Mouse (Mus musculus) frontal cortex, postnatal 25 days (tissue): ENCODE results near the gene Wrap53.
A peak's percentile ranks its signal among the peaks of the same experiment; 100 is the strongest.

ENCODE experiments used
- DNase-seq, 2 experiments: peaks; one replicate each; pipeline ENCODE4 v3.0.0; 2022; ENCODE audit warnings: low spot score in 2 of 2

Gene Wrap53

DNA sequence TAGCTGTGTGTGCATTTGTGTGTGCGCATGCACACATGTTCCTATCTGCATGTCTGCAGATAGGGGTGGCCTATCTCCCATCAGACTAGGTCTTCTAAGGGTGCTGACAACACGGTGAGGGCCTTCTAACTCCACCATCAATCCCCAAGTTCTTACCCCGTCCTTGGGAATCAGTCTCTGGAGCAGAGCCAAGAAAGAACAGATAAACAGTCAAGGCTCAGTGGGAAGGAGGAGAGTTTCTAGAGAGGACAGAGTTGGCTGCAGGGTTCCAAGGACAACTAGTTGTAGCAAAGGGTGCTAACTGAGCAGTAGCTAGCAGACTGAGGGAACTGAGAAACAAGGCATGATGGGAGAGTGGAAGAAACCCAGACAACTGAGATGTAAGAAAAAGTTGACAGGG is 21.7 kb upstream of the Wrap53 start:
- no peak for DNase-seq

DNA sequence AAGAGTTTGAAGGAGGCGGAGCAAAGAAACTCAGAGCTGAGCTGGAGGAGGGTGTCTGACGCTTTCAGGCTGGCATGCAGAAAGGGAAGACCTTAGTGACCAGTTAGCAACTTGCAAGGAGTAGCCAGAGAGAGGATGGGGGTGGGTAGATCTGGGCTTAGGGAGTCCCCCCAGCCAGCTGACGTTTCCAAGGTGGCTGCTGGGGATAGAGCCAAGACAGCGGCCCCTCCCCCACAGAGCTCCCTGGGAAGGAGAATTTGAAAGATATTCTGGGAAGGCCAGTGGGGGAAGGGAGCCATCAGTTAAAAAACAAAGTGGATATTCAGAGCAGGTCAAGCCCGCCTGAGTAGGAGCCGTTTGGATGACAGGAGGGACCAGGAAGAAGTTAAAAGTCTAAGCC is 20.0 kb upstream of the Wrap53 start:
- peak; percentile 38 to 59 for DNase-seq

DNA sequence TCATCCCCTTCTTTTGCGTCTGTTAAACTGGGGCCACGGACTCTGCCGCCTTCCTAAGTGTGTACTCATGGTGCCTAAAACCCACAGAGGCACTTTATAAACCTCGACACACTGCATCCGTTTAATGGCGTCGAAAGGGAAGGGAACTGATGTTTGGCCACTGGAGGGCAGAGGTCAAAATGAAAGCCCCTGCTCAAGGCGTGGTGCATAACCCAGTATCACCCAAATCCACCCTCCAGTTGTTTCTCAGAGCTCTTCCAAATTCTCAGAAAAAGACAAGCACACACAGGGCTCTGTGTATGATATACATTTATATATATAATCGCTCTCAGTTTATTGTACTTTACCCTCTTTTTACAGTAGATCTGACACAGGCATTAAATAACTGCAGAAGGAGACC is 19.4 kb upstream of the Wrap53 start:
- no peak for DNase-seq

DNA sequence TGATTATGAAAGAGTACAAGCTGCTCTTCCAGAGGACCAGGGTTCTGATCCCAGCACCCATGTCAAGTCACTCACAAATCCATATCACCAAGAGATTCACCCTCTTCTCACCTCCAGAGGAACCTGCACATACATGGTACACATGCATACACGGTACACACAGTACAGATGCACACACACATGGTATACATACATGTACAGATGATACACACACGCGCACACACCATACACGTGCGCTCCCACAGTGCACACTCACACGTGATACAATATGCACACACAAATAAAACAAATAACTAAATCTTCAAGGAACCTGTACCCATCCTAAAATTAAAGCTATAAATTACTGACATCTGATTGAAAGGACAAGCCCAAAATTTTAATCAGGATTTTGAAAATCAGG is 14.8 kb upstream of the Wrap53 start:
- DNase-seq: no peak

DNA sequence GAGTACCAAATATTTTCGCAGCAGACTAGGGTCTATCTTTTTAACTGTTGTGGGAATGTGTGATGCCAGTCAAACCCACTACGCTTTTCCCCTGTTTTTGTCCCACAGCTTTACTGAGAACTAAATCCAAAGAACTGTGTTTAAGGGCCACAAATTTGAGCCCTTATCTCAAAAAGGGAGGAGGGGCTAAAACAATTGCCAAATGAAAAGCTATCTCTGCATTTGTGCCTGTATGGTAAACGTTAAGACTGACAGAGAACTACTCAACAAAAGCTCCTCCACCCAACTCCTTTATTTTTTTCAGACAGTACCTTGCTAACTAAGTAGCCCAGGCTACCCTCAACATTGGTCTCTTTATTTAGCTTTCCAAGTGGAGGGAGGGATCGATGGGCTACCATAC is 12.7 kb upstream of the Wrap53 start:
- DNase-seq: no peak

DNA sequence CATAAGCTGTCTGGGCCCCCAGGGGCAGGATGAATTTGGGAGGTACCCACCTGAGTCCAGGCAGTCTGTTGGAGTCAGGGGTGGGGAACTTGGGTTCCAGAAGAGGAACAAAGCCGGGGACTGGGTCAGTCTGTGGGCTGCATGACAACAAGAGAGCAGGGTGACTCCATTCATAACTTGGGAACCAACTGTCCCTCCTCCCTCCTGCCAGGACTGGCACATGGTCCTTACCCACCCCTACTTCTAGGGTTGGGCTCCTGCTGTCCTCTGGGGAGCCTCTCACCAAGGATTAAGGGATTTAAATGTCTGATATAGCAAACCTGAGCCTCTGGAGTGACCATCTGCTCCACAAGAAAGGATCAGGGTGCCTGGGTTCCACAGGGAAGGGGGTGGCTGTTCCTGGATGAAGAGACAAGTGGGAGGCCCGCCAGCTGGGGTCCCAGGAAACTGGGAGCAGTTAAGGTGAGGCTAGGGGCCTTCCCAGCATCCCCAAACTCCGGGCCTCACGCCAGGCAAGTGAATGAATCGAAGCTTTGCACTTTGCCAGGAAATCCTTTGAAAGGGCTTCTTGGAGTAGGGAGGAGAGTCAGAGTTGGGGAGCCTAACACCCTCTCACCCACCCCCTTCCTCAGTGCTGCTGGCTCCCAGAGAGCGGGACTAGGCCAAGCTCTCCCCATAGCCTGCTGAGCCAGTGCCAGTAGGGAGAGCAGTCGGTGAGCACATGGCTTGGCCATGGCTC is 12.0 kb upstream of the Wrap53 start:
- peak; percentile 27 to 58 for DNase-seq

DNA sequence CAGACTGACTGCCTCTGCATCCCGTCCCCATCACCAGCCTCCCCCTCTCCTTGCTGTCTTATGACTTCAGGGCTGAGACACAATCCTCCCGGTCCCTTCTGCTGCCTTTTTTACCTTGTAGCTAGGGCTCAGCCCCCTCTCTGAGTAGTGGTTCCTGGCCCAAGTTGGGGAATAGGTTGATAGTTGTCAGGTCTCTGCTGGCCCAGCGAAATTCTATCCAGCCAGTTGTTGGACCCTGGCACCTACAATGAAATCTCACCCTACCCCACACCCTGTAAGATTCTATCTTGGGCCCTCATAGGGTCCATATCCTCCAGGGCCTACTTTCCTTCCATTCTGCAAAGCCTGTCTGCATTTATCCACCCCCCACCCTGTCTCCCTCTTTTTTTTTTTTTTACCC is 11.4 kb upstream of the Wrap53 start:
- no peak for DNase-seq

DNA sequence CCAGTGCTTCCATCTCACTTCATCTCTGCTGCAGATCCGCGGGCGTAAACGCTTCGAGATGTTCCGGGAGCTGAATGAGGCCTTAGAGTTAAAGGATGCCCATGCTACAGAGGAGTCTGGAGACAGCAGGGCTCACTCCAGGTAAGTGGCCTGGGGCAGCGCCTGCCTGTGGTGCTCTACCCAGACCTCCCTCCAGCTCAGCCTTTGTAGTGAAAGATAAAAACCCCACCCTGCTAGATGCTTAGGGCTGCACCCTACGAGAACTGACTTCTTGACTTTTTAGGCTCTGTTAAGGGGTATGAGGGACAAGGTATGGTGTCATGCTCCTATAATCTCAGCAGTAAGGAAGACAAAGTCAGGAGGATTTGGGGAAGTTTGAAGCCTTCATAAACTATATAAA is 10.6 kb upstream of the Wrap53 start:
- DNase-seq: no peak

DNA sequence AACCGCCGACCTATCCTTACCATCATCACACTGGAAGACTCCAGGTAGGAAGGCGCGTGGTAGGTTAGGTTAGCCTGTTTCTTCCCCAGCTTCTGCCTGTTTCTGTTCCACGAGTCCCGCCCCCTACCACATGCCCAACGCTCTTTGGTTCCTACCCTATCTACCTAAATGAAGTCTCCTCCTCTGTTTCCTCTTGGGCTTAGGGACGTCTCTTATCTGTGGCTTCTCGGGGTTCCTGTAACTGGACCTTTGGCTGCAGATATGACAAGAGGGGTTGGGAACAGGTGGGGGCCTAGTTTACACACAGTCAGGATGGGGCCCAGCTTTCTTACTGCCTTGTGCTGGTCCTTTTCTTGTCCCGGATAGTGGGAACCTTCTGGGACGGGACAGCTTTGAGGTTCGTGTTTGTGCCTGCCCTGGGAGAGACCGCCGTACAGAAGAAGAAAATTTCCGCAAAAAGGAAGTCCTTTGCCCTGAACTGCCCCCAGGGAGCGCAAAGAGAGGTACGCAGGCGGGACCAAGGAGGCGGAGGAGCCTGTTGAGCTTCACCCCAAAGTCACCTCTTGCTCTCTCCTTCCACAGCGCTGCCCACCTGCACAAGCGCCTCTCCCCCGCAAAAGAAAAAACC is 9.3 kb upstream of the Wrap53 start:
- no peak for DNase-seq

DNA sequence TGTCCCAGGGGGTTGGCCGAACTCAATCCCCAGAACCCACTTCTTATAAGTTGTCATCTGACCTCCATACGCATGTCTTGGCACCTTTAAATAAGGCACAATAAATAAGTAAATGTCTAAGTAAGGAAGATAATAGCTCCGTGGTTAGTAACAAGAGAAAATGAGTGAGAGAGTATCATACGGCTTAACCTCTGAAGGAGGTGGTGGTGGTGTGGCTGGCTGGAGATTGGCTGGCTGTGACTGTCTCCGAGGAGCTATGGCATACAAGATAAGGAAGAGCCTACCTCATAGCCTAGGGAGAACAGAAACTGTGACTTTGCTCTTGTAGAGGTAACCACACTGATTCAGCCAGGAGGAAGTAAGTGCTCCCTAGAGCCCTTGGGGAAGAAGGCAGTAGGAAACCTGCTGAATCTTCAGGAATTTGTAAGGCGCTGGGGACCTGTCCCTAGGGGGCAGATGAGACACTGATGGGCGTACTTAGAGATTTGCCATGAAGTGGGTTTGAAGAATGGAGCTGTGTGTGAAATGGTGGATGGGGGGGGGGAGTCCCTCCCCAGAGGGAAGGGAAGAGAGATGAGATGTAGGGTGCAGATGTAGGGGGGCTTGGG is 5.8 kb upstream of the Wrap53 start:
- no peak for DNase-seq

DNA sequence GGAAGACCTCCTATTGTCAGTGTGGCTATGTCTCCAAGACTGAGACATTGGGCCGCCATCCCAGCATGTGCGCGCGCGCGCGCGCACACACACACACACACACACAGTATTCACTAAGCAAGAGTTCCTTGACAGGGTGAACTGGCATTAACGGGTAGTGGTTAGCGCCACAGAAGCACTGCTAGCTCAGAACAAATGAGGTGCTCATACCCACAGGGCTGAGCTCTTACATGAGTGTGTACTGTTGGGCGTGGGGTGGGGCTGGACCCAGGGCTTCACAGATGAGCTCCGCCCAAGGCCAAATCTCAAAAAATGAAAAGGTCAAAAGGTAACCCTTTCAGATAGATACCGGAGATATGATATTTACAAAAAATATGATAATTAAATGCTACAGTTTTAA is 4.9 kb upstream of the Wrap53 start:
- DNase-seq: no peak

DNA sequence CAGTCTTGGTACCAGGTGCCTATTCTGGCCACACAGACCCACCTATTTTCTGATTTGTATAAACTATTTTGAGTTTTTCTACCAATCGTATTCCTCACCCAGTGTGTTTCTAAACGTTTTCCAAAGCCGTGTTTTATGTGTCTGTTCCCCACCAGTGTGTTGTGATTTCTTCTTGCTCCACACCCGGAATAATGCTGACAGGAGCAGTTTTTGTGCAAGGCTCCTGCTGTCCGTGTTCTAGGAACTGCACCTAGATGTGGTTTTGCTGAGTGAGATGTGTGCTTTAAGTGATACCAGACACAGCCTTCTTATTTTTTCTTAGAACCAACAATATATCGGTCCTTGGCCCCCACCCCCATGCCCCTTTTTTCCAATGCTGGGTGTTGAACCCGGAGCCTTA is 4.0 kb upstream of the Wrap53 start:
- no peak for DNase-seq

DNA sequence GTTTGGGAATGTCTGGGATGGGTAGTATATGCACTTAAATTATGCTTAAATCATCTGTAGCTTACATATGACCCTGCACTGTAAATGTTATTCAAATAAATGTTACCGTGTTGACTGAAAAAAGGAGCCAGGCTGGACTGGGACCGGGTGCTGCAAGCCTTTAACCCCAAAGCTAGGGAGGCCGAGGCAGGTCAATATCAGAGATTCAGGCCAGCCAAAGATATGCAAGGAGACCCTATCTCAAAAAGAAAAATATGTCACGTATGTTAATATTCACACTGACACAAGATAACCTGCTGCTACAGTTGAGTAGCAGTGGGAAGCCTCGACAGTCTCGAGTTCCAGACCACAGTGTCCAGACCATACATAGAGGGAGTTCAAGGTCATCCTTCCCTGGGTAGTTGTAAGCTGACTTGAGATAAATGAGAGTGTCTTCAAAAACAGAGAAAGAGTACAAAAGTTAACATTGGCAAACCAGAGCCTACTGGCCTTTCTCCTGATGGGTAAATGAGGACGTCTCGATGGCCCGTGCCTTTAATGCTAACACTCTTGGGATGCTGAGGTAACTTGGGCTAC is 2.3 kb upstream of the Wrap53 start:
- DNase-seq: no peak

DNA sequence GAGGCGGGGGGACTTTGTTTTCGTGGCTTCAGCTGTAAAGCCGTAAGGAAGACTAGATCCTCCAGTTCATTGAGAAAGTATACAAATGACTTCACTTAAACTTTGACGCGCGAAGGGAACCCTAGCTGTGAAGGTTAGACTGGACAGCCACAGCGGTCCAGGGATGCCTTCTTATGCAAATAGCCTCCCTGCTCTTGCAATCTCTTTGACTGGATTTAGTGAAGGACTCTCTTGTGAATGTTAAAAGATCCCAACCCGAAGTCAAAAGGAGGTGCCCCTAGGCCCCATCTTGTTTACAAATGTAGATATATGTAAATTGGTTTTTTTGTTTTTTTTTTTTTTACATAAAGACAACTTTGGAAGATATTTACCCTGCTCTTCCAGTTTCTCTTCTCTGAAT is 1.8 kb upstream of the Wrap53 start:
- DNase-seq: no peak

DNA sequence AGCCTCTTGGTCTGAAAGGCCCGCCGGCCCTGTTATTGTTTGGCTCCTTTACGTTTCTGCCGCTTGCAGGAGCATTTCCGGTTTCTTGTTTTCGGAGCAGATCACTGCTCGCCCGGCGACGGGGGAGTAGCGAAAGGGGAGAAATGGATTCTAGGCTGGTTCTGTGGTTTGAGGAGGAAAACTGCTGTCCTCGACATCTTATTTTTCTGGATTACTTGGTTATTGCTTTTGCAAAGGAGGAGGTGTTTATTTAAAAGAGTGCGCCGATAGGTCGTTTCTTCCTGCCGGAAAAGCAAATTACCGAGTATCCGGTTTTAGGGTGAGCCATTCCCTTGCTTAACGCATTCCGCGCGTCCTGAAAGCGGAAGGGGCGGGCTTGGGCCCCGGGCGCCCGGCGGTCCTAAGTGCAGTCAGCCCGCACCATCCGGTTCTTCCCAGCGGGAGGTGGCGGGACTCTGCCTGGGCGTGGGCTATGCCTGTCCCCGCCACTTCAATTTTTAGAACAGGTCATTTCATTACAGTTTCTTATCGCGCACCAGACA is 1.2 kb upstream of the Wrap53 start:
- peak; percentile 81 for DNase-seq

DNA sequence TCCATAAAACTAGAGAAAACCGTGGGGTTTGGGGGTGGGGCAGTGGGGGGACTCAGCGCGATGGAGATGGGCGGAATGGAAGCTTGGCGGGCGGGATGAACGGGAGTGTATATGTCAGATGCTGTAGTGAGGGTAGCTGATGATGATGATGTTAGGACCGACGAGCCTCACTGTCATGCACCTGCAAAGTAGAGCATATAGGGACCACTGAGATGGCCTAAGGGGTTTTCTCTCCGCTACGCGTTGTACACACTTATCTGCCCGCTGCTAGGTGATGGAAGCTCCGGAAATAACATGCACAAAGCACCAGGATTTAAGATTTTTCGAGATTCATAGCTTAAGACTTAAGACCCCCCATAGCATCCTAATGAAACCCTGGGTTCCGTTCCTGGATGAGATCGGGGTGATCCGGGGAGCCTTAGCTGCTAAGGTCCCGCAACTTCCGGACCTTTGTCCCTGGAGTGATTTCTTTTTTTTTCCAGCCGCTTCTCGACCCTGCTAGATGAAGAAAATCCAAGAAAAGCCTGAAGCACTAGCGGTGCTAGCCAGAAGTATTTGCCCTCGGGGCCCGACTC is 604 bp upstream of the Wrap53 start:
- DNase-seq: no peak

DNA sequence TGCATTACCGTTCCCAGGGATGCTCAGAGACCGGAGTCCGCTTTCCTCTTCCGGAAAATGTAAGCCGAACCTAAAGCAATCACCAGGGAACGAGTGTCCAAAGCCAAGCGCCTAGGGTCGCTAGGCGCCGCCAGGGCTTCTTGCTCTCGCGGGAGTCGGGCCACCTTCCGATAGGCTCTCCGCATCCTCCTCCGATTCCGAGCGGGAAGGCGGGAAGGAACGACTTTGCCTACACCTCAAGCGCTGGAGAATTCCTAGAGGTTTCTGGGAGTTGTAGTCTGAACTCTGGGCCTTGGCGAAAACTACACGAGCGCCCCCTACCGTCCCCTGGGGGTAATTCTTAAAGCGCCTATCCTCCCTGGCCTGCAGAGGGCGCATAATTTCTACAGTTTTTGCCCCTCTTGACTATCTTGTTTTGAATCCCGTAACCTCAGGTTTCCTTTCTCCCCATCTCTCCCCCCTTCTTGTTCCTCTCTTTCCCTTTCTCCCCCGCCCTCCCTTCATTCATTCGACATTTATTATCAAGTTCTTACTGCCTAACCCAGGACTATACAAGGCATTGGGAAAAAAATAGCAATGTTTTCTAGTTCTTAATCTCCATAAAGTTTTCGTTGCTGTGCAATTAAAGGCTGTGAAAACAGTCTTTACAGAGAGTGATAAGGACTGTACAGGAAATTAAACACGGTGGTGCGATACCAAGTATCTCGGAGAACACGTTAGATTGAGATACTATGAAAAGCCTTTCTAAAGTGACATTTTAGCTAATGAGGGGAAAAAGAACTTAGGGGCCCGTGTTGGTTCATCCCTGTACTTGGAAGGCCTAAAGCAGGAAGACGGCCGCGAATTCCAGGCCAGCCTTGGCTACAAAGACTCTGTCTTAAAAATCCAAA is 682 bp downstream of the Wrap53 start:
- DNase-seq: peak; percentile 99 to 100

DNA sequence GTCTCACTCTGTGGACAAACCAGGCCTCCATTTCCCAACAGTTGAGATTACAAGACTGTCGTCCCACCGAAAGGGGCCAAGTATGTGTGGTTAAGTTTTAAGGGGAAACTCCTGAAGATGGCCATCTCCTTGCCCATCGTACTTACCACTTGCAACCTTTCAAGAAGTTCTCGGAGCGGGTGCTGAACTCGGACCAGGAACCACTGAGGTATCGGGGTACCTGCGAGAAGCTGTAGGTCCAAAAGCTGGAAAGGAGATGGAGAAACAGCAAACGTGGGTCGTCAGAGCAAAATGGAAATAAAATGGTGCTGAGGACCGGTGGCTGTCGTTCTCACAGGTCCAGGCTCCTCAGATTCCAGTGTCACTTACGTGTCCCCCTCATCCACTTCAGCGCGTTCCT is 1.8 kb downstream of the Wrap53 start:
- no peak for DNase-seq

DNA sequence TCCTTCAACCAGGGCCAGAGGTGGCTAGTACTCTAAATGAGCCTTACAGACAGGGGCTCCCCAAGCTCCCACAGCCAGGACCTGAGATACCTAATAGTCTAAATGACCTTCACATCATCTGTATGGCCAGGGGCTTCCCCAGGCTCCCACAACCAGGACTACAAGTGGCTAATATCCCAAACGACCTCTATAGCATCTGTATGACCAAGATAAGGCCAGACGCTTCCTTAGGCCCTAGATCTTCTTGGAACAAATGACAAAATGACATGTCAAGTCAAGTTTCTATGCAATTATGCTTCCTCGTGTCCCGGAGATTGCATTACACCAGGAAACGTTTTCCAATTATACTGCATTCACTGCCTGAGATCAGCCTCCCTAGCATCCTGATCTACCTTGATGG is 3.7 kb downstream of the Wrap53 start:
- DNase-seq: no peak

DNA sequence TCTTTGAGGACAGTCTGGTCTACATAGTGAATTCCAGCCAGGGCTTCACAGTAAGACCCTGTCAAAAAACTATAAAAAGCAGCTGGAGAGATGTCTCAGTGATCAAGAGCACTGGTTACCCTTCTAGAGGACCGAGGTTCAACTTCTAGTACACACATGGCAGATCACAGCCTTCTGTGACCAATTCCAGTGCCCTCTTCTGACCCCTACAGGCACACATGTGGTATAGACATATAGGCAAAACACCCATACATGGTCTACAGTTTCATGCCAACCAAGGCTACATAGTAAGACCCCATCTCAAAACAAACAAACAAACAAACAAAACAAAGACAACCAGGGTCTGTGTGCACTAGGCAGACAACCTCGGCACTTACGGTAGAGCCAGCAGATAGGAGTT is 4.8 kb downstream of the Wrap53 start:
- no peak for DNase-seq

DNA sequence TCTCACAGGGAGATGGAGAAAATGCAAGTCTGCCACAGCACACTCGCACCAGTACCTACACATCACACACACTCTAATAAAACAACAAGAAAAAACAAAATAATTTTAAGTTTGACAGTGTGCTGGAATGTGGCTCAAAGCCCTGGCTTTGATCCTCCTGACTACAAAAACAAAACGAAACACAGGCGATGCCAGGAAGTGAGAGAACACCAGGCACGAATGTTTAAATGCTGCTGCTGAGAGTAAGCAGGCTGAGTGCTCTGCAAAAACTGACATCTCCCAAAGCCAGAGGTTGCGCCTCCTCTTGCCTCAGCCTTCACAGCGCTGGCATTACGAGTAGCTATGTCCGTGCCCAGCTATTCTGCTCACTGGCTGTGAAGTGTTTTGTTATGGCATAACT is 14.9 kb downstream of the Wrap53 start:
- DNase-seq: no peak
